Mouse (Mus musculus) CH12.LX (cell line): Measurements from ENCODE around the gene Gm20388. TPM values are rescaled to one million over a fixed set of nuclear protein-coding genes. Genes with fewer than 3 reads are reported as not detected.

Experiments
- DNase-seq: peaks from one replicate; pipeline ENCODE4 v3.0.0-alpha.2; 2013; ENCODE audit errors: extremely low read depth
- H3K27ac ChIP-seq: 2 replicates; pipeline ENCODE4 v1.5.1; 2012; ENCODE audit warnings: low read depth, mild to moderate bottlenecking, control low read depth, moderate library complexity; ENCODE audit not compliant: insufficient read depth
- H3K27me3 ChIP-seq: replicated peaks from 2 replicates; pipeline ENCODE3; 2012; ENCODE audit warnings: inconsistent platforms
- H3K36me3 ChIP-seq, 2 experiments: replicated peaks in 1 of 2; 2 replicates each; pipeline versions ENCODE3 to v1.6.1; 2012; ENCODE audit warnings: inconsistent platforms in 1 of 2, low read length in 1 of 2, mild to moderate bottlenecking in 1 of 2, mixed read lengths in 1 of 2, moderate library complexity in 1 of 2; ENCODE audit not compliant: control insufficient read depth in 1 of 2, insufficient read depth in 1 of 2
- H3K4me1 ChIP-seq, 2 experiments: 2 replicates each; pipeline ENCODE4 v1.6.1; 2012; ENCODE audit warnings: inconsistent platforms in 1 of 2, moderate library complexity in 1 of 2; ENCODE audit not compliant: insufficient read depth in 2 of 2, control insufficient read depth in 1 of 2
- H3K4me2 ChIP-seq: 2 replicates; pipeline ENCODE4 v1.6.1; 2012; ENCODE audit warnings: low read depth, mild to moderate bottlenecking, control low read depth; ENCODE audit not compliant: poor library complexity, insufficient read depth, severe bottlenecking
- H3K4me3 ChIP-seq, 3 experiments: fragments of 150-350 bp in 1 of 3; sonication (generic) in 1 of 3; replicated peaks in 1 of 3; 2 replicates each; pipeline versions ENCODE3 to v1.5.1; 2011 to 2012; ENCODE audit warnings: low read depth in 2 of 3, low read length in 2 of 3, mild to moderate bottlenecking in 2 of 3, moderate library complexity in 2 of 3, control low read depth in 1 of 3, improper control_type of control experiment in 1 of 3, inconsistent platforms in 1 of 3, mixed read lengths in 1 of 3; ENCODE audit not compliant: poor library complexity in 1 of 3
- H3K79me2 ChIP-seq: replicated peaks from 2 replicates; pipeline ENCODE4 v1.6.1; 2012; ENCODE audit warnings: mild to moderate bottlenecking, moderate library complexity; ENCODE audit not compliant: control insufficient read depth, poor library complexity, insufficient read depth, severe bottlenecking; ENCODE audit errors: extremely low read depth
- H3K9ac ChIP-seq: 2 replicates; pipeline ENCODE4 v1.6.1; 2012; ENCODE audit warnings: low read depth, mild to moderate bottlenecking, control low read depth, moderate library complexity; ENCODE audit not compliant: insufficient read depth
- H3K9me3 ChIP-seq: replicated peaks from 2 replicates; pipeline ENCODE3; 2012; ENCODE audit warnings: low read length, inconsistent platforms, mixed read lengths
- CHD1 ChIP-seq: IDR thresholded peaks from 2 replicates; pipeline ENCODE4 v1.6.1; 2012; ENCODE audit warnings: low read depth, low read length, improper control_type of control experiment, inconsistent platforms
- CHD2 ChIP-seq: IDR thresholded peaks from 2 replicates; pipeline ENCODE4 v1.6.1; 2011; ENCODE audit warnings: low read length, improper control_type of control experiment
- ELF1 ChIP-seq: IDR thresholded peaks from 2 replicates; pipeline ENCODE4 v1.6.1; 2014; ENCODE audit warnings: low read depth, mild to moderate bottlenecking, inconsistent platforms, low read length, improper control_type of control experiment
- EP300 ChIP-seq: IDR thresholded peaks from 2 replicates; pipeline ENCODE4 v1.6.1; 2011; ENCODE audit warnings: low read length, improper control_type of control experiment
- GABPA ChIP-seq: IDR thresholded peaks from 2 replicates; pipeline ENCODE4 v1.6.1; 2012; ENCODE audit warnings: low read depth, low read length, improper control_type of control experiment, inconsistent platforms; ENCODE audit not compliant: insufficient replicate concordance
- IRF4 ChIP-seq: IDR thresholded peaks from 2 replicates; pipeline ENCODE4 v1.6.1; 2014; ENCODE audit warnings: low read depth, mild to moderate bottlenecking, inconsistent platforms, low read length, improper control_type of control experiment
- JUND ChIP-seq: conservative IDR thresholded peaks from 2 replicates; pipeline ENCODE4 v1.6.1; 2011; ENCODE audit warnings: low read depth, low read length, improper control_type of control experiment
- KAT2A ChIP-seq: IDR thresholded peaks from 2 replicates; pipeline ENCODE4 v1.6.1; 2012; ENCODE audit warnings: low read length, improper control_type of control experiment, inconsistent platforms; ENCODE audit not compliant: insufficient replicate concordance
- MAFK ChIP-seq: IDR thresholded peaks from 2 replicates; pipeline ENCODE4 v1.6.1; 2011; ENCODE audit warnings: low read length, improper control_type of control experiment; ENCODE audit not compliant: insufficient replicate concordance
- MAZ ChIP-seq: IDR thresholded peaks from 2 replicates; pipeline ENCODE4 v1.6.1; 2012; ENCODE audit warnings: low read depth, mild to moderate bottlenecking, inconsistent platforms, low read length, improper control_type of control experiment, moderate library complexity
- MEF2A ChIP-seq: IDR thresholded peaks from 2 replicates; pipeline ENCODE4 v1.6.1; 2014; ENCODE audit warnings: low read depth, mild to moderate bottlenecking, inconsistent platforms, low read length, improper control_type of control experiment, borderline replicate concordance
- MXI1 ChIP-seq: IDR thresholded peaks from 2 replicates; pipeline ENCODE4 v1.6.1; 2011; ENCODE audit warnings: mild to moderate bottlenecking, low read depth, low read length, improper control_type of control experiment
- MYC ChIP-seq: IDR thresholded peaks from 2 replicates; pipeline ENCODE4 v1.6.1; 2011; ENCODE audit warnings: low read depth, mild to moderate bottlenecking, improper control_type of control experiment, low read length
- NELFE ChIP-seq: IDR thresholded peaks from 2 replicates; pipeline ENCODE4 v1.6.1; 2011; ENCODE audit warnings: low read depth, low read length, improper control_type of control experiment
- NRF1 ChIP-seq: IDR thresholded peaks from 2 replicates; pipeline ENCODE4 v1.6.1; 2014; ENCODE audit warnings: low read depth, mild to moderate bottlenecking, inconsistent platforms, low read length, improper control_type of control experiment, moderate library complexity
- PAX5 ChIP-seq: IDR thresholded peaks from 2 replicates; pipeline ENCODE4 v1.6.1; 2012; ENCODE audit warnings: low read length, inconsistent platforms, mixed read lengths
- POLR2A ChIP-seq: IDR thresholded peaks from 2 replicates; pipeline ENCODE4 v1.6.1; 2011; ENCODE audit warnings: low read depth, mild to moderate bottlenecking, improper control_type of control experiment, low read length
- RAD21 ChIP-seq: IDR thresholded peaks from 2 replicates; pipeline ENCODE4 v1.6.1; 2011; ENCODE audit warnings: low read depth, mild to moderate bottlenecking, low read length, improper control_type of control experiment, moderate library complexity
- RCOR1 ChIP-seq: conservative IDR thresholded peaks from 2 replicates; pipeline ENCODE4 v1.6.1; 2012; ENCODE audit warnings: low read depth, mild to moderate bottlenecking, inconsistent platforms, low read length, improper control_type of control experiment
- SIN3A ChIP-seq: IDR thresholded peaks from 2 replicates; pipeline ENCODE4 v1.6.1; 2012; ENCODE audit warnings: low read length, improper control_type of control experiment, inconsistent platforms
- SMC3 ChIP-seq: IDR thresholded peaks from 2 replicates; pipeline ENCODE4 v1.6.1; 2011; ENCODE audit warnings: low read depth, low read length, improper control_type of control experiment
- TBP ChIP-seq: conservative IDR thresholded peaks from 2 replicates; pipeline ENCODE4 v1.6.1; 2011; ENCODE audit warnings: low read depth, low read length, improper control_type of control experiment
- USF1 ChIP-seq: IDR thresholded peaks from 2 replicates; pipeline ENCODE4 v1.6.1; 2014; ENCODE audit warnings: low read depth, mild to moderate bottlenecking, inconsistent platforms, low read length, improper control_type of control experiment
- ZC3H11A ChIP-seq: IDR thresholded peaks from 2 replicates; pipeline ENCODE4 v1.6.1; 2012; ENCODE audit warnings: low read depth, mild to moderate bottlenecking, inconsistent platforms, low read length, improper control_type of control experiment
- ZMIZ1 ChIP-seq: IDR thresholded peaks from 2 replicates; pipeline ENCODE4 v1.6.1; 2012; ENCODE audit warnings: low read depth, mild to moderate bottlenecking, inconsistent platforms, low read length, improper control_type of control experiment
- ZNF384 ChIP-seq: IDR thresholded peaks from 2 replicates; pipeline ENCODE4 v1.6.1; 2012; ENCODE audit warnings: low read depth, low read length, improper control_type of control experiment, inconsistent platforms
- dilution Hi-C: fragments of 300-500 bp; cut with MboI; formaldehyde crosslinking; loops from 2 replicates; pipeline ENCODE4 v1.14.3; 2020; ENCODE audit warnings: low sequenced_read_pairs; ENCODE audit not compliant: extremely low pct_unique_long_range_greater_than_20kb, extremely low pct_ligation_motif_present
- in situ Hi-C: fragments of 300-500 bp; cut with MboI; formaldehyde crosslinking; loops from 3 replicates; pipeline ENCODE4 v1.14.3; 2019; ENCODE audit warnings: low sequenced_read_pairs, low pct_ligation_motif_present, low pct_unique_long_range_greater_than_20kb, mixed read lengths
- polyA plus RNA-seq: library from polyadenylated mRNA; unstranded; fragments of >175 nt; gene quantifications from 2 replicates; pipeline ENCODE4 v1.2.1, GENCODE M21; 2012; ENCODE audit warnings: low read depth; ENCODE audit not compliant: insufficient read length
- total RNA-seq, 2 experiments: library from RNA; depleted of rRNA; stranded (reverse); fragments of 300-350 nt in 1 of 2; fragments of >200 nt in 1 of 2; gene quantifications; 2 replicates each; pipeline ENCODE4 v1.2.3; 2012 to 2014

Gene Gm20388
- total and polyA plus RNA-seq, 3 experiments, result 14.8 to 26.3 (median 22.2) TPM

- no peak overlapping the region for H3K27ac ChIP-seq
- in situ Hi-C loops, result no loop called here
- TF ChIP-seq NRF1, result no peak
- no peak for TF ChIP-seq JUND
- TF ChIP-seq MEF2A, result no peak
- TF ChIP-seq CHD1, result no peak
- TF ChIP-seq ZMIZ1, result no peak
- no peak for TF ChIP-seq ZNF384
- no peak for TF ChIP-seq MXI1
- TF ChIP-seq NELFE, result no peak
- TF ChIP-seq SIN3A, result no peak
- TF ChIP-seq MAZ, result no peak
- TF ChIP-seq USF1, result no peak
- TF ChIP-seq SMC3, result no peak
- TF ChIP-seq GABPA, result no peak
- no peak for TF ChIP-seq CHD2
- TF ChIP-seq KAT2A, result no peak
- TF ChIP-seq PAX5, result no peak
Observed at GRCm38 (mm10) chr8:120100388-120101067, 189.9 kb downstream of the Gm20388 start.

GRCm38 (mm10) chr8:120101068-120101972 lies 190.7 kb downstream of the Gm20388 start, which contains the start of gene Zdhhc7:
Gene Zdhhc7, minus strand, starts transcription at chr8:120101482.
- Histone ChIP-seq H3K9ac (peak within 1 kb of the TSS; percentile 71), H3K36me3 (peaks cover 3 to 43% of the 10 kb centered on the region in 2 experiments), H3K27ac (no peak within 1 kb of the TSS), H3K4me3 (peak within 1 kb of the TSS; percentile 78 to 87 (median 82)), H3K4me1 (peaks cover 5 to 32% of the 10 kb centered on the region in 2 experiments), H3K9me3 (no peaks in the 10 kb centered on the region), H3K4me2 (peak within 1 kb of the TSS; percentile 92), H3K27me3 (no peaks in the 10 kb centered on the region), H3K79me2 (peaks cover 22% of the 10 kb centered on the region; the same call in 1 of the 2 replicates)
- peak; percentile 38 for DNase-seq
- dilution Hi-C loops (no loop called here), in situ Hi-C loops (no loop called here)
- TF ChIP-seq RCOR1, result no peak
- no peak for TF ChIP-seq ZNF384
- TF ChIP-seq ELF1, result peak; percentile 94
- TF ChIP-seq JUND, result no peak
- TF ChIP-seq MAZ, result peak; percentile 46; the same call in 1 of the 2 replicates
- TF ChIP-seq POLR2A, result peak; percentile 84
- TF ChIP-seq ZMIZ1, result peak; percentile 62
- no peak for TF ChIP-seq PAX5
- no peak for TF ChIP-seq ZC3H11A
- peak; percentile 76 for TF ChIP-seq MXI1
- no peak for TF ChIP-seq MAFK
- TF ChIP-seq MYC, result no peak
- no peak for TF ChIP-seq EP300
- TF ChIP-seq IRF4, result peak; percentile 48; the same call in 1 of the 2 replicates
- no peak for TF ChIP-seq SMC3
- no peak for TF ChIP-seq USF1
- peak; percentile 82; the same call in 1 of the 2 replicates for TF ChIP-seq KAT2A
- TF ChIP-seq TBP, result 0 out of 2 replicates have a peak, but pooled peaks have one; percentile 14
- no peak for TF ChIP-seq RAD21
- TF ChIP-seq NELFE, result peak; percentile 81
- peak; percentile 64; the same call in 1 of the 2 replicates for TF ChIP-seq CHD2
- peak; percentile 16; the same call in 1 of the 2 replicates for TF ChIP-seq MEF2A
- peak; percentile 70 for TF ChIP-seq NRF1

More at GRCm38 (mm10) chr8:120100388-120101067, 189.9 kb downstream of the Gm20388 start:
- H3K4me2 ChIP-seq, result peak overlapping the region; percentile 76
- H3K4me1 ChIP-seq, result peaks cover 5 to 32% of the 10 kb centered on the region in 2 experiments
- H3K36me3 ChIP-seq, result peaks cover 3 to 45% of the 10 kb centered on the region in 2 experiments
- no peak for DNase-seq
- H3K27me3 ChIP-seq, result no peaks in the 10 kb centered on the region
- dilution Hi-C loops, result no loop called here
- H3K9ac ChIP-seq, result peak overlapping the region; percentile 71
- no peaks in the 10 kb centered on the region for H3K9me3 ChIP-seq
- peak overlapping the region; percentile 78 to 87 (median 82) for H3K4me3 ChIP-seq
- peaks cover 22% of the 10 kb centered on the region; the same call in 1 of the 2 replicates for H3K79me2 ChIP-seq
